Mouse (Mus musculus): ENCODE results near the gene Luc7l3. TPM values are rescaled to one million over a fixed set of nuclear protein-coding genes. Genes with fewer than 3 reads are reported as not detected.
"Not testable (repeated sequence)": the region's sequence is repeated elsewhere in the genome, so short reads cannot be mapped to it uniquely, and the experiment has no call there.

The Luc7l3 gene
- polyA plus RNA-seq, 1 experiment from 2014 or later: 113 TPM

- Histone ChIP-seq H3K9ac (ENCODE audit: low read depth, low read length) (no peak overlapping the region), H3K27ac (ENCODE audit: low read depth, low read length) (no peak overlapping the region), H3K9me3 (ENCODE audit: control insufficient read depth, low read length) (no peaks in the 10 kb centered on the region), H3K4me2 (ENCODE audit: low read length) (no peak overlapping the region), H3K4me1 (ENCODE audit: control insufficient read depth, insufficient read depth, low read depth, low read length) (peaks cover 9% of the 10 kb centered on the region), H3K36me3 (ENCODE audit: control insufficient read depth, insufficient read depth, low read length) (no peaks in the 10 kb centered on the region), H3K27me3 (replicated peaks; ENCODE audit: control insufficient read depth, insufficient read depth, low read length) (no peaks in the 10 kb centered on the region), H3K4me3 (ENCODE audit: low read length) (no peak overlapping the region)
- ATAC-seq: no peak
- 88% methylated on average over 21 of the region's 21 CpGs for WGBS
These were observed 48.5 kb downstream of the Luc7l3 start for GRCm38 (mm10) chr11:94272960-94273927.

- Histone ChIP-seq H3K4me1 (ENCODE audit: control insufficient read depth, insufficient read depth, low read depth, low read length) (no peaks in the 10 kb centered on the region), H3K4me2 (ENCODE audit: low read length) (no peak overlapping the region), H3K27me3 (replicated peaks; ENCODE audit: control insufficient read depth, insufficient read depth, low read length) (no peaks in the 10 kb centered on the region), H3K9me3 (ENCODE audit: control insufficient read depth, low read length) (no peaks in the 10 kb centered on the region), H3K27ac (ENCODE audit: low read depth, low read length) (no peak overlapping the region), H3K36me3 (ENCODE audit: control insufficient read depth, insufficient read depth, low read length) (no peaks in the 10 kb centered on the region), H3K9ac (ENCODE audit: low read depth, low read length) (no peak overlapping the region), H3K4me3 (ENCODE audit: low read length) (no peak overlapping the region)
- WGBS: 87% methylated on average over 2 of the region's 2 CpGs
- ATAC-seq: no peak
These were observed 50.8 kb downstream of the Luc7l3 start for GRCm38 (mm10) chr11:94271015-94271414.

- H3K4me3 ChIP-seq (ENCODE audit: low read length): no peak overlapping the region
- H3K27me3 ChIP-seq (replicated peaks; ENCODE audit: control insufficient read depth, insufficient read depth, low read length): no peaks in the 10 kb centered on the region
- no peak for ATAC-seq
- H3K4me2 ChIP-seq (ENCODE audit: low read length): no peak overlapping the region
- peaks cover 2% of the 10 kb centered on the region; the same call in 1 of the 2 replicates for H3K4me1 ChIP-seq (ENCODE audit: control insufficient read depth, insufficient read depth, low read depth, low read length)
- H3K36me3 ChIP-seq (ENCODE audit: control insufficient read depth, insufficient read depth, low read length): no peaks in the 10 kb centered on the region
- H3K9ac ChIP-seq (ENCODE audit: low read depth, low read length): no peak overlapping the region
- WGBS: 91% methylated on average over 7 of the region's 7 CpGs
- no peaks in the 10 kb centered on the region for H3K9me3 ChIP-seq (ENCODE audit: control insufficient read depth, low read length)
- no peak overlapping the region for H3K27ac ChIP-seq (ENCODE audit: low read depth, low read length)
These were observed 51.9 kb downstream of the Luc7l3 start for GRCm38 (mm10) chr11:94269906-94270305.

GRCm38 (mm10) chr11:94268761-94269160 lies 53.0 kb downstream of the Luc7l3 start:
- no peak for ATAC-seq
- no peak overlapping the region for H3K4me2 ChIP-seq (ENCODE audit: low read length)
- H3K4me3 ChIP-seq (ENCODE audit: low read length): no peak overlapping the region
- no peak overlapping the region for H3K27ac ChIP-seq (ENCODE audit: low read depth, low read length)
- no peaks in the 10 kb centered on the region for H3K27me3 ChIP-seq (replicated peaks; ENCODE audit: control insufficient read depth, insufficient read depth, low read length)
- H3K9ac ChIP-seq (ENCODE audit: low read depth, low read length): no peak overlapping the region
- no peaks in the 10 kb centered on the region for H3K9me3 ChIP-seq (ENCODE audit: control insufficient read depth, low read length)
- peaks cover 2% of the 10 kb centered on the region; the same call in 1 of the 2 replicates for H3K4me1 ChIP-seq (ENCODE audit: control insufficient read depth, insufficient read depth, low read depth, low read length)
- no peaks in the 10 kb centered on the region for H3K36me3 ChIP-seq (ENCODE audit: control insufficient read depth, insufficient read depth, low read length)

GRCm38 (mm10) chr11:94266155-94266554 lies 55.6 kb downstream of the Luc7l3 start:
- H3K27ac ChIP-seq (ENCODE audit: low read depth, low read length); H3K9ac ChIP-seq (ENCODE audit: low read depth, low read length); H3K4me1 ChIP-seq (ENCODE audit: control insufficient read depth, insufficient read depth, low read depth, low read length); H3K4me2 ChIP-seq (ENCODE audit: low read length); H3K4me3 ChIP-seq (ENCODE audit: low read length); H3K9me3 ChIP-seq (ENCODE audit: control insufficient read depth, low read length); H3K27me3 ChIP-seq (replicated peaks; ENCODE audit: control insufficient read depth, insufficient read depth, low read length); ATAC-seq; H3K36me3 ChIP-seq (ENCODE audit: control insufficient read depth, insufficient read depth, low read length): not testable (repeated sequence)
- WGBS: 84% methylated on average over 3 of the region's 3 CpGs

- peak overlapping the region; percentile 23 for H3K4me3 ChIP-seq (ENCODE audit: low read length)
- H3K4me2 ChIP-seq (ENCODE audit: low read length): peak overlapping the region; percentile 47
- no peaks in the 10 kb centered on the region for H3K36me3 ChIP-seq (ENCODE audit: control insufficient read depth, insufficient read depth, low read length)
- 1% methylated on average over 18 of the region's 18 CpGs for WGBS
- H3K27ac ChIP-seq (ENCODE audit: low read depth, low read length): peak overlapping the region; percentile 40; the same call in 1 of the 2 replicates
- H3K27me3 ChIP-seq (replicated peaks; ENCODE audit: control insufficient read depth, insufficient read depth, low read length): no peaks in the 10 kb centered on the region
- H3K9ac ChIP-seq (ENCODE audit: low read depth, low read length): peak overlapping the region; percentile 6
- peaks cover 2% of the 10 kb centered on the region; the same call in 1 of the 2 replicates for H3K4me1 ChIP-seq (ENCODE audit: control insufficient read depth, insufficient read depth, low read depth, low read length)
- ATAC-seq: peak; percentile 62
- H3K9me3 ChIP-seq (ENCODE audit: control insufficient read depth, low read length): no peaks in the 10 kb centered on the region
These were observed 56.5 kb downstream of the Luc7l3 start for GRCm38 (mm10) chr11:94265134-94265785.

- H3K27me3 ChIP-seq (replicated peaks; ENCODE audit: control insufficient read depth, insufficient read depth, low read length): no peaks in the 10 kb centered on the region
- peaks cover 2% of the 10 kb centered on the region; the same call in 1 of the 2 replicates for H3K4me1 ChIP-seq (ENCODE audit: control insufficient read depth, insufficient read depth, low read depth, low read length)
- no peaks in the 10 kb centered on the region for H3K9me3 ChIP-seq (ENCODE audit: control insufficient read depth, low read length)
- H3K36me3 ChIP-seq (ENCODE audit: control insufficient read depth, insufficient read depth, low read length): no peaks in the 10 kb centered on the region
- no peak overlapping the region for H3K4me2 ChIP-seq (ENCODE audit: low read length)
- 67% methylated on average over 6 of the region's 6 CpGs for WGBS
- H3K27ac ChIP-seq (ENCODE audit: low read depth, low read length): no peak overlapping the region
- H3K4me3 ChIP-seq (ENCODE audit: low read length): no peak overlapping the region
- no peak for ATAC-seq
- no peak overlapping the region for H3K9ac ChIP-seq (ENCODE audit: low read depth, low read length)
These were observed 60.0 kb downstream of the Luc7l3 start for GRCm38 (mm10) chr11:94261585-94262370.

GRCm38 (mm10) chr11:94259814-94260213 lies 62.0 kb downstream of the Luc7l3 start:
- no peaks in the 10 kb centered on the region for H3K4me1 ChIP-seq (ENCODE audit: control insufficient read depth, insufficient read depth, low read depth, low read length)
- H3K27me3 ChIP-seq (replicated peaks; ENCODE audit: control insufficient read depth, insufficient read depth, low read length): no peaks in the 10 kb centered on the region
- no peaks in the 10 kb centered on the region for H3K9me3 ChIP-seq (ENCODE audit: control insufficient read depth, low read length)
- H3K4me2 ChIP-seq (ENCODE audit: low read length): no peak overlapping the region
- ATAC-seq: no peak
- 61% methylated on average over 4 of the region's 4 CpGs for WGBS
- no peak overlapping the region for H3K27ac ChIP-seq (ENCODE audit: low read depth, low read length)
- no peak overlapping the region for H3K4me3 ChIP-seq (ENCODE audit: low read length)
- H3K36me3 ChIP-seq (ENCODE audit: control insufficient read depth, insufficient read depth, low read length): no peaks in the 10 kb centered on the region
- no peak overlapping the region for H3K9ac ChIP-seq (ENCODE audit: low read depth, low read length)
